Mouse (Mus musculus): ENCODE measurements around the gene Rpap2. TPM values are rescaled to one million over a fixed set of nuclear protein-coding genes. Genes with fewer than 3 reads are reported as not detected.

Gene Rpap2
- polyA plus RNA-seq (2016; fragmentation: Nextera tagmentation; extraction: Ambion mirVana), result 14.4 and 18.7 TPM in 2 replicates

- DNase-seq (ENCODE audit: low spot score), result peak; percentile 96
- Histone ChIP-seq H3K9me3 (no peaks in the 10 kb centered on the region), H3K27ac (peak within 1 kb of the TSS; percentile 95), H3K4me1 (0 out of 2 replicates have a peak, but pooled peaks cover 3% of the 10 kb centered on the region), H3K4me3 (peak within 1 kb of the TSS; percentile 77), H3K36me3 (peaks cover 24% of the 10 kb centered on the region), H3K27me3 (ENCODE audit: insufficient read depth, poor library complexity, severe bottlenecking) (no peaks in the 10 kb centered on the region)
- WGBS, result under 1% methylated on average over 46 of the region's 64 CpGs
Observed at GRCm38 (mm10) chr5:107597301-107598077, at the start of gene Rpap2, which contains the start of gene Glmn. Gene Rpap2 (plus strand): TSS chr5:107597373. Gene Glmn (minus strand): TSS chr5:107597888.

GRCm38 (mm10) chr5:107547955-107548354, 49.2 kb upstream of the Rpap2 start:
- no peak overlapping the region for H3K4me3 ChIP-seq
- no peak overlapping the region for H3K27ac ChIP-seq
- DNase-seq (ENCODE audit: low spot score), result no peak
- WGBS, result 72% methylated on average over 3 of the region's 3 CpGs
- H3K9me3 ChIP-seq, result no peaks in the 10 kb centered on the region
- peaks cover 23% of the 10 kb centered on the region; the same call in 1 of the 2 replicates for H3K36me3 ChIP-seq
- no peaks in the 10 kb centered on the region for H3K27me3 ChIP-seq (ENCODE audit: insufficient read depth, poor library complexity, severe bottlenecking)
- H3K4me1 ChIP-seq, result peaks cover 7% of the 10 kb centered on the region; the same call in 1 of the 2 replicates

GRCm38 (mm10) chr5:107548444-107548843, 48.7 kb upstream of the Rpap2 start:
- Histone ChIP-seq H3K4me3 (no peak overlapping the region), H3K9me3 (no peaks in the 10 kb centered on the region), H3K27me3 (ENCODE audit: insufficient read depth, poor library complexity, severe bottlenecking) (no peaks in the 10 kb centered on the region), H3K4me1 (peaks cover 7% of the 10 kb centered on the region; the same call in 1 of the 2 replicates), H3K36me3 (peaks cover 23% of the 10 kb centered on the region; the same call in 1 of the 2 replicates), H3K27ac (no peak overlapping the region)
- DNase-seq (ENCODE audit: low spot score), result no peak
- WGBS, result 85% methylated on average over 3 of the region's 3 CpGs

GRCm38 (mm10) chr5:107554336-107554735, 42.8 kb upstream of the Rpap2 start:
- DNase-seq (ENCODE audit: low spot score), result no peak
- 79% methylated on average over 5 of the region's 5 CpGs for WGBS
- H3K36me3 ChIP-seq, result peaks cover 57% of the 10 kb centered on the region
- no peak overlapping the region for H3K27ac ChIP-seq
- H3K4me1 ChIP-seq, result peaks cover 1% of the 10 kb centered on the region; the same call in 1 of the 2 replicates
- H3K9me3 ChIP-seq, result no peaks in the 10 kb centered on the region
- H3K27me3 ChIP-seq (ENCODE audit: insufficient read depth, poor library complexity, severe bottlenecking), result no peaks in the 10 kb centered on the region
- H3K4me3 ChIP-seq, result no peak overlapping the region

- DNase-seq (ENCODE audit: low spot score), result no peak
- Histone ChIP-seq H3K9me3 (no peaks in the 10 kb centered on the region), H3K27me3 (ENCODE audit: insufficient read depth, poor library complexity, severe bottlenecking) (no peaks in the 10 kb centered on the region), H3K36me3 (peaks cover 66% of the 10 kb centered on the region), H3K27ac (no peak overlapping the region), H3K4me1 (no peaks in the 10 kb centered on the region), H3K4me3 (no peak overlapping the region)
- 84% methylated on average over 3 of the region's 3 CpGs for WGBS
Observed at GRCm38 (mm10) chr5:107556969-107557368, 40.2 kb upstream of the Rpap2 start.

- Histone ChIP-seq H3K27me3 (ENCODE audit: insufficient read depth, poor library complexity, severe bottlenecking) (no peaks in the 10 kb centered on the region), H3K9me3 (no peaks in the 10 kb centered on the region), H3K27ac (no peak overlapping the region), H3K4me1 (no peaks in the 10 kb centered on the region), H3K4me3 (no peak overlapping the region), H3K36me3 (peaks cover 73% of the 10 kb centered on the region)
- WGBS, result 95% methylated on average over 9 of the region's 9 CpGs
- DNase-seq (ENCODE audit: low spot score), result no peak
Observed at GRCm38 (mm10) chr5:107569148-107569547, 28.0 kb upstream of the Rpap2 start.

GRCm38 (mm10) chr5:107598380-107598779, 1.2 kb downstream of the Rpap2 start:
- no peaks in the 10 kb centered on the region for H3K9me3 ChIP-seq
- 38% methylated on average over 4 of the region's 4 CpGs for WGBS
- DNase-seq (ENCODE audit: low spot score), result no peak
- 0 out of 2 replicates have a peak, but pooled peaks cover 3% of the 10 kb centered on the region for H3K4me1 ChIP-seq
- H3K27me3 ChIP-seq (ENCODE audit: insufficient read depth, poor library complexity, severe bottlenecking), result no peaks in the 10 kb centered on the region
- H3K4me3 ChIP-seq, result peak overlapping the region; percentile 77
- peaks cover 26% of the 10 kb centered on the region for H3K36me3 ChIP-seq
- H3K27ac ChIP-seq, result 0 out of 2 replicates have a peak overlapping the region, but pooled peaks have one; percentile 95

GRCm38 (mm10) chr5:107611224-107611623, 14.1 kb downstream of the Rpap2 start:
- Histone ChIP-seq H3K4me3 (no peak overlapping the region), H3K9me3 (no peaks in the 10 kb centered on the region), H3K27me3 (ENCODE audit: insufficient read depth, poor library complexity, severe bottlenecking) (no peaks in the 10 kb centered on the region), H3K27ac (no peak overlapping the region), H3K36me3 (peaks cover 41% of the 10 kb centered on the region; the same call in 1 of the 2 replicates), H3K4me1 (no peaks in the 10 kb centered on the region)
- 1% methylated on average over 2 of the region's 2 CpGs for WGBS
- no peak for DNase-seq (ENCODE audit: low spot score)

- peaks cover 60% of the 10 kb centered on the region for H3K36me3 ChIP-seq
- 86% methylated on average over 6 of the region's 6 CpGs for WGBS
- no peak overlapping the region for H3K4me3 ChIP-seq
- no peaks in the 10 kb centered on the region for H3K9me3 ChIP-seq
- H3K27ac ChIP-seq, result no peak overlapping the region
- H3K27me3 ChIP-seq (ENCODE audit: insufficient read depth, poor library complexity, severe bottlenecking), result no peaks in the 10 kb centered on the region
- no peaks in the 10 kb centered on the region for H3K4me1 ChIP-seq
- DNase-seq (ENCODE audit: low spot score), result no peak
Observed at GRCm38 (mm10) chr5:107617986-107618385, 20.8 kb downstream of the Rpap2 start.

GRCm38 (mm10) chr5:107621327-107621726, 24.2 kb downstream of the Rpap2 start:
- DNase-seq (ENCODE audit: low spot score), result no peak
- peaks cover 54% of the 10 kb centered on the region for H3K36me3 ChIP-seq
- WGBS, result 88% methylated on average over 3 of the region's 3 CpGs
- no peak overlapping the region for H3K27ac ChIP-seq
- no peaks in the 10 kb centered on the region for H3K9me3 ChIP-seq
- H3K27me3 ChIP-seq (ENCODE audit: insufficient read depth, poor library complexity, severe bottlenecking), result no peaks in the 10 kb centered on the region
- no peaks in the 10 kb centered on the region for H3K4me1 ChIP-seq
- H3K4me3 ChIP-seq, result no peak overlapping the region

- H3K27me3 ChIP-seq (ENCODE audit: insufficient read depth, poor library complexity, severe bottlenecking), result no peaks in the 10 kb centered on the region
- DNase-seq (ENCODE audit: low spot score), result no peak
- no peaks in the 10 kb centered on the region for H3K4me1 ChIP-seq
- peaks cover 31% of the 10 kb centered on the region for H3K36me3 ChIP-seq
- H3K9me3 ChIP-seq, result no peaks in the 10 kb centered on the region
- no peak overlapping the region for H3K27ac ChIP-seq
- no peak overlapping the region for H3K4me3 ChIP-seq
- WGBS, result 93% methylated on average over 4 of the region's 4 CpGs
Observed at GRCm38 (mm10) chr5:107633651-107634050, 36.5 kb downstream of the Rpap2 start.

GRCm38 (mm10) chr5:107637106-107637505, 39.9 kb downstream of the Rpap2 start:
- 56% methylated on average over 1 of the region's 1 CpGs for WGBS
- no peaks in the 10 kb centered on the region for H3K27me3 ChIP-seq (ENCODE audit: insufficient read depth, poor library complexity, severe bottlenecking)
- H3K4me3 ChIP-seq, result no peak overlapping the region
- DNase-seq (ENCODE audit: low spot score), result no peak
- H3K4me1 ChIP-seq, result no peaks in the 10 kb centered on the region
- no peaks in the 10 kb centered on the region for H3K9me3 ChIP-seq
- H3K27ac ChIP-seq, result no peak overlapping the region
- 0 out of 2 replicates have a peak, but pooled peaks cover 9% of the 10 kb centered on the region for H3K36me3 ChIP-seq

- Histone ChIP-seq H3K4me1 (no peaks in the 10 kb centered on the region), H3K36me3 (0 out of 2 replicates have a peak, but pooled peaks cover 13% of the 10 kb centered on the region), H3K27me3 (ENCODE audit: insufficient read depth, poor library complexity, severe bottlenecking) (no peaks in the 10 kb centered on the region), H3K9me3 (no peaks in the 10 kb centered on the region), H3K27ac (no peak overlapping the region), H3K4me3 (no peak overlapping the region)
- WGBS, result 94% methylated on average over 8 of the region's 8 CpGs
- DNase-seq (ENCODE audit: low spot score), result no peak
Observed at GRCm38 (mm10) chr5:107638366-107638765, 41.2 kb downstream of the Rpap2 start.
